Mouse (Mus musculus) megakaryocyte progenitor cell, adult 5-6 weeks (primary cell): Measurements from ENCODE around the gene Rab24. TPM values are rescaled to one million over a fixed set of nuclear protein-coding genes. Genes with fewer than 3 reads are reported as not detected.

ENCODE experiments used
- ATAC-seq: replicated peaks from 2 replicates; pipeline ENCODE4 v1.8.0; 2016; ENCODE audit warnings: mild to moderate bottlenecking, moderate TSS enrichment, inconsistent platforms; ENCODE audit not compliant: poor library complexity
- total RNA-seq, 2 experiments: library from RNA; stranded (forward) in 1 of 2; stranded (reverse) in 1 of 2; fragments of 157-497, 149-512 nt in 1 of 2; fragments of 200-1000 nt in 1 of 2; gene quantifications; 2 replicates each; pipeline versions ENCODE4 v1.2.3 to v1.2.4; 2015 to 2017

The Rab24 gene
- total RNA-seq, 2 experiments from 2014 or later = 34.6 to 152 TPM

DNA sequence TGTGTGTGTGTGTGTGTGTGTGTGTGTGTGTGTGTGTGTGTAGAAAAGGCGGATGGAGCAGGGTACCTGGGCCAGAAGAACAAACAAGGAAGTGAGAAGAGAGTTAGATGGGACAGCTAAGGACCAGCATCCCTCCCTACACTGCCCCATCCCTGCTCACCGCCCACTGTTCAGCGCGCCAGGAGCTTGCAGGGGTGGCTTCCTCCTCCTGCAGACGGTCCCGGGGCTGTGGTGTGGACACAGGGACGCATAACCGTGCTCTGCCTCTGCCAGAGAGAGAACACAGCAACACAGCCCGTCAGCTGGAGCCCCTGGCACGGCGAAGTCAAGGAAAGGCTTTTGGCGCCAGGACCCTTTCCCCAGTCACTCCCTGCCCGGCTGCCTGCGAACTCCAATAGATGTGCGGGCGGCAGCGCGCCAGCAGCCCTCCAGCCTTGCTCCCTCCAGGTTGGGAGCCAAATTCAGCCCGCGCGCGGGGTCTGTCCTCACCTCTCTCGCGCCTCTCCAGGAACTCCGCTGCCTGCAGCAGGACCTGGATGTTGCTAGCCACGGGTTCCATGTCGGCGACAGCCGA, 7.5 kb upstream of the Rab24 start:
- peak; percentile 7; the same call in 1 of the 2 replicates for ATAC-seq

GRCm38 (mm10) chr13:55328641-55329040, 6.9 kb upstream of the Rab24 start:
- no peak for ATAC-seq

GRCm38 (mm10) chr13:55328171-55328570, 6.4 kb upstream of the Rab24 start:
- no peak for ATAC-seq

- peak; percentile 75 for ATAC-seq
Measured at GRCm38 (mm10) chr13:55327633-55328032, 5.9 kb upstream of the Rab24 start.

GRCm38 (mm10) chr13:55327169-55327568, 5.4 kb upstream of the Rab24 start:
- ATAC-seq = no peak

GRCm38 (mm10) chr13:55325596-55325995, 3.9 kb upstream of the Rab24 start:
- no peak for ATAC-seq

- ATAC-seq = peak; percentile 40; the same call in 1 of the 2 replicates
Measured at GRCm38 (mm10) chr13:55322130-55322825, 532 bp upstream of the Rab24 start.

GRCm38 (mm10) chr13:55319931-55320533, 1.7 kb downstream of the Rab24 start, which contains the start of gene Prelid1:
TSS of gene Prelid1 (plus strand) at chr13:55320500.
- no peak for ATAC-seq

GRCm38 (mm10) chr13:55318351-55318750, 3.4 kb downstream of the Rab24 start:
- ATAC-seq = peak; percentile 6; the same call in 1 of the 2 replicates

- ATAC-seq = no peak
Measured at GRCm38 (mm10) chr13:55314891-55315412, 6.8 kb downstream of the Rab24 start.

DNA sequence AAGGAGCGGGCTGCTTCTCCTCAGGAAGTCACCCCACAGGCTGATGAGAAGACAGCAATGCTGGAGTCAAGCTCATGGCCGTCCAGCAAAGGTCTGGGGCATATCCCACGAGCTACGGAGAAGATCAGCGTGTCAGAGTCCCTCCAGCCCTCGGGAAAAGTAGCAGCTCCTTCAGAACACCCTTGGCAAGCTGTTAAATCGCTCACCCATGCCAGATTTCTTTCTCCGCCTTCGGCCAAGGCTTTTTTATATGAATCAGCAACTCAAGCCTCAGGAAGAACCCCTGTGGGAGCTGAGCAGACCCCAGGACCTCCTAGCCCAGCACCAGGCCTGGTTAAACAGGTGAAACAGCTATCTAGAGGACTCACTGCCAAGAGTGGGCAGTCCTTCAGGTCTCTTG, 8.7 kb downstream of the Rab24 start:
- no peak for ATAC-seq

DNA sequence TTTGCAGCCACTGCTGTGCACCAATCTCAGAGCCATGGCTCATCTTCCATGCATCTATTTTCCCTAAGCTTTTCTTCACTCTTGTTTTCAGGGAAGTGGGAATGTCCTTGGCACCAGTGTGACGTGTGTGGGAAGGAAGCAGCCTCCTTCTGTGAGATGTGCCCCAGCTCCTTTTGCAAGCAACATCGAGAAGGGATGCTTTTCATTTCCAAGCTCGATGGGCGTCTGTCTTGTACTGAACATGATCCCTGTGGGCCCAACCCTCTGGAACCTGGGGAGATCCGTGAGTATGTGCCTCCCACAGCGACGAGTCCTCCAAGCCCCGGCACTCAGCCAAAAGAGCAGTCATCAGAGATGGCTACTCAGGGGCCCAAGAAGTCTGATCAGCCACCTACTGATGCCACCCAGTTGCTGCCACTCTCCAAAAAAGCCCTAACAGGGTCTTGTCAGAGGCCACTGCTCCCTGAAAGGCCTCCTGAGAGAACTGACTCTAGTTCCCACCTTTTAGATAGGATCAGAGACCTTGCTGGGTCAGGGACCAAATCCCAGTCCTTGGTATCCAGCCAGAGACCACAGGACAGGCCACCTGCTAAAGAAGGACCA, 9.6 kb downstream of the Rab24 start:
- ATAC-seq = no peak

DNA sequence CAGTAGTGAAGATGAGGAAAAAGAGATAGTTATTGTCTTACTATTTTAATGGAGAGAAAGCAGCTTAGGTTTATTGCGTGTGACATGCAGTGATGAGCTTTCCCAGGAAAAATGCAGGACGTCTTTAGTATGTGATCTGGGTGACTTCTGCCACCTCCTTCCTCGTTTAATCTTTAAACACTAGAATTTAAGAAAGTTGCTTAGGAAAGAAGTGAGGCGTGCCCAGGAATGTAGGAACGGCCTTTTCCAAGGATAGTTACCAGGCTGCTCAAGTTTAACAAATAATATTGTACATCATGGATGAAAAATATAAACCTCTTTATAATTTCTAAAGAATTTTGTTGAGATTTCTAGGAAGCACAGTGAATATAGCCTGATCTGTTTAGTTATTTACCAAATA, 20.8 kb downstream of the Rab24 start:
- ATAC-seq = no peak

DNA sequence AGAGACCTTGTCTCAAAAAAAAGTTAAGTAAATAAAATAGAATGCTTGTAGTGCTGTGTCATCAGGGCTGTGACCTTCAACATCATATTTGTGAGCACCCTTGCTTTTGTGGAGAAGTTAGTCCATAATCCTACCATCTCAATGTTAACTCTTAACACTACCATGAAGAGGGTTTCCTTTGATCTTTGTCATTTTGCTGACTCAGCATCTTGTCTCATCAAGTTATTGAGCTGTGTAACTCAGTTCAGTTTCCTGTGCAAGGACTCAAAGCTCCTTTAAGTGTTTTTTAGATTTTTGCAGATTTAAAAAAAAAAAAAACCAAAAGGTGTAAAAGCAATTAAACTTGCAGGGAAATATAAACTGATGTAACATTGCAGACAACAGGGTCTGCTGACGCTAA, 25.0 kb downstream of the Rab24 start:
- ATAC-seq = no peak

- no peak for ATAC-seq
Measured at GRCm38 (mm10) chr13:55288854-55289253, 32.9 kb downstream of the Rab24 start.

GRCm38 (mm10) chr13:55277646-55278045, 44.1 kb downstream of the Rab24 start:
- no peak for ATAC-seq

DNA sequence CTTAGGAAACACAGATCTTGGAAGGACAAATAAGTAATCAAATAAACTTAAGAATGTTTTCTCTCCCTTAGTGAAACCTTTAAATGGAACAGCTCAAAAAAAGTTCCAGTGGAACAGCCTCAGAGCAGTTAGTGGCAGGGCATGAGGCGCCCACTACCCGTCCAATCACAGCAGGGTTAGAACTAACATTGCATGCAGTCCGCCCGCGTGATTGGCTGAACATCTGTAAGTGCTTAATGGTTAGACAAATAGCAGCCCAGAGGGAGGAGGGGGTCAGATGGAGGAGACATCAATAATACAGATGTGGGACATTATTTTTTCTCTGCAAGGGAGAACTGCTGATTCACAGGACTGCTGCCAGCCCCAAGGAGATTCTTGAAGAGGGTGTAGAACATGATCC, 44.5 kb downstream of the Rab24 start:
- ATAC-seq = no peak
